Mouse (Mus musculus) limb, embryonic 11.5 days (tissue): ENCODE results near the gene Dab1. TPM values are rescaled to one million over a fixed set of nuclear protein-coding genes. Genes with fewer than 3 reads are reported as not detected.

Experiments
- ATAC-seq: fragments of 200-750 bp; cut with Nextera tagmentation; 2 replicates; pipeline ENCODE4 v1.8.0; 2017; ENCODE audit warnings: low read depth; ENCODE audit not compliant: insufficient number of reproducible peaks, low FRiP score, low TSS enrichment
- DNase-seq: peaks from one replicate; pipeline ENCODE4 v3.0.0-alpha.2; 2015; ENCODE audit warnings: low spot score
- H3K27ac ChIP-seq: fragments of 300-500 bp; sonication (generic); replicated peaks from 2 replicates; pipeline ENCODE4 v1.5.1; 2014; ENCODE audit warnings: low read depth, mild to moderate bottlenecking, low read length
- H3K27me3 ChIP-seq: fragments of 300-500 bp; sonication (generic); 2 replicates; pipeline ENCODE4 v1.6.1; 2014; ENCODE audit warnings: mild to moderate bottlenecking, low read length, mixed read lengths; ENCODE audit not compliant: control insufficient read depth, insufficient read depth
- H3K36me3 ChIP-seq: fragments of 300-500 bp; sonication (generic); 2 replicates; pipeline ENCODE4 v1.6.1; 2014; ENCODE audit warnings: mild to moderate bottlenecking, low read length, moderate library complexity, mixed read lengths; ENCODE audit not compliant: control insufficient read depth, insufficient read depth
- H3K4me1 ChIP-seq: fragments of 300-500 bp; sonication (generic); 2 replicates; pipeline ENCODE4 v1.6.1; 2014; ENCODE audit warnings: low read length, mixed read lengths; ENCODE audit not compliant: control insufficient read depth, insufficient read depth
- H3K4me2 ChIP-seq: fragments of 300-500 bp; sonication (generic); 2 replicates; pipeline ENCODE4 v1.6.1; 2014; ENCODE audit warnings: low read depth, mild to moderate bottlenecking, moderate library complexity; ENCODE audit not compliant: severe bottlenecking
- H3K4me3 ChIP-seq: fragments of 300-500 bp; sonication (generic); 2 replicates; pipeline ENCODE4 v1.5.1; 2014; ENCODE audit warnings: low read depth, low read length
- H3K9ac ChIP-seq: fragments of 300-500 bp; sonication (generic); 2 replicates; pipeline ENCODE4 v1.6.1; 2014; ENCODE audit warnings: mild to moderate bottlenecking, low read length
- H3K9me3 ChIP-seq: fragments of 300-500 bp; sonication (generic); 2 replicates; pipeline ENCODE4 v1.6.1; 2016; ENCODE audit warnings: low read length; ENCODE audit not compliant: control insufficient read depth
- WGBS: fragments of 180-500 bp; shearing (Covaris S2); extraction: QIAGEN DNeasy Blood & Tissue Kit; methylation state at CpG from one replicate; pipeline ENCODE4 v1.1.7; 2014; 5-methylcytosine and 5-hydroxymethylcytosine counted together
- polyA plus RNA-seq: library from polyadenylated mRNA; unstranded; fragments of >200 nt; fragmentation: Nextera tagmentation; extraction: Ambion mirVana; gene quantifications from 2 replicates; pipeline ENCODE4 v1.2.1, GENCODE M21; 2014

The Dab1 gene
- polyA plus RNA-seq, 1 experiment from 2014 or later, result 17.1 TPM

DNA sequence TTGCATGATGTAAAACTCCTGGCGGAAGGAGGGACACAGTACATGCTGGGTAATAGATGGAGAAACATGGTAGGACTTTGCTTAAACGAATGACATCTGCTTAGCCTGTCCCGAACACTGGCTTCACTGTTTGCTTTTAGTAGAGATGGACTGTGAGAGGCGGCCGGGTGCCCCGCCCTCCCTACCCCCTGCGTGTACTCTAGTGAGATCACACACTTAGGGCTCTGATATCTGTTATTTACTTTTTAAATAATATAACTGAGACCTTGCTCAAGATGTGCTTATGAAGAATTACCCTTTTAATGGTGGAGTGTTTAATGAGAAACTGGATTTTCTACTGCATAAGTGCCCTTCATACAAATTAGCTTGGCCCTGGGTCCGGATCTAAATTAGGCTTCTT is 983.6 kb downstream of the Dab1 start:
- Histone ChIP-seq H3K36me3 (no peaks in the 10 kb centered on the region), H3K4me1 (no peaks in the 10 kb centered on the region), H3K9me3 (no peaks in the 10 kb centered on the region), H3K27me3 (no peaks in the 10 kb centered on the region), H3K4me2 (no peak overlapping the region), H3K27ac (no peak overlapping the region), H3K4me3 (no peak overlapping the region), H3K9ac (no peak overlapping the region)
- WGBS, result 91% methylated on average over 8 of the region's 8 CpGs
- no peak for ATAC-seq
- no peak for DNase-seq

GRCm38 (mm10) chr4:104604298-104604697 is 985.1 kb downstream of the Dab1 start:
- Histone ChIP-seq H3K4me3 (no peak overlapping the region), H3K9me3 (no peaks in the 10 kb centered on the region), H3K27me3 (no peaks in the 10 kb centered on the region), H3K27ac (no peak overlapping the region), H3K36me3 (no peaks in the 10 kb centered on the region), H3K4me2 (no peak overlapping the region), H3K9ac (no peak overlapping the region), H3K4me1 (no peaks in the 10 kb centered on the region)
- DNase-seq (no peak), ATAC-seq (no peak)
- WGBS, result 99% methylated on average over 2 of the region's 2 CpGs

GRCm38 (mm10) chr4:104606881-104607280 is 987.7 kb downstream of the Dab1 start:
- 79% methylated on average over 8 of the region's 8 CpGs for WGBS
- ATAC-seq, result no peak
- no peak overlapping the region for H3K4me3 ChIP-seq
- H3K36me3 ChIP-seq, result no peaks in the 10 kb centered on the region
- no peak overlapping the region for H3K9ac ChIP-seq
- H3K4me1 ChIP-seq, result no peaks in the 10 kb centered on the region
- H3K27me3 ChIP-seq, result no peaks in the 10 kb centered on the region
- H3K9me3 ChIP-seq, result no peaks in the 10 kb centered on the region
- no peak for DNase-seq
- H3K27ac ChIP-seq, result no peak overlapping the region
- no peak overlapping the region for H3K4me2 ChIP-seq

- ATAC-seq (no peak), DNase-seq (no peak)
- H3K27ac ChIP-seq, result no peak overlapping the region
- no peak overlapping the region for H3K4me3 ChIP-seq
- 89% methylated on average over 5 of the region's 5 CpGs for WGBS
- no peaks in the 10 kb centered on the region for H3K4me1 ChIP-seq
- no peak overlapping the region for H3K4me2 ChIP-seq
- no peak overlapping the region for H3K9ac ChIP-seq
- H3K27me3 ChIP-seq, result no peaks in the 10 kb centered on the region
- H3K9me3 ChIP-seq, result no peaks in the 10 kb centered on the region
- no peaks in the 10 kb centered on the region for H3K36me3 ChIP-seq
These were observed 988.5 kb downstream of the Dab1 start for GRCm38 (mm10) chr4:104607636-104608035.

DNA sequence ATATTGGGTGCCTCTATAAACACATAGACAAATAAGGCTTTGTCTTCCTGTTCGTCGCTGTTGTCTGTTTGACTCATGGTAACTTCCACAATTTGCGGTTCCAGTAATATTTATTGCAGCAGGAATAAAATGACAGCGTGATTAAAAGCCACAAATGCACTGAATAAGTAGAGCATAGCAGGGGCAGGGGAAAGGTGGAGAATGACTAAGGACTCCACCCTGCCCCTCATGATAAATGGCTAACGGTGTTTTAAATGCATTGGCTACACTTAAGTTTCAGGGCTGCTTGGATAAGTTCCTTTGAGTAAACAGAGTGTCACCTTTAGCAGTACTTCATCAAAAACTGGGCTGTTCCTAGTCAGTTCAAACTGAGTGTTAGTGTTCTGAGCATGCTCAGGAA is 1000.3 kb downstream of the Dab1 start:
- no peak for DNase-seq
- Histone ChIP-seq H3K9me3 (no peaks in the 10 kb centered on the region), H3K4me3 (no peak overlapping the region), H3K4me1 (no peaks in the 10 kb centered on the region), H3K9ac (no peak overlapping the region), H3K27ac (no peak overlapping the region), H3K4me2 (no peak overlapping the region), H3K27me3 (no peaks in the 10 kb centered on the region), H3K36me3 (no peaks in the 10 kb centered on the region)
- no peak for ATAC-seq
- WGBS, result 88% methylated on average over 5 of the region's 5 CpGs

- Histone ChIP-seq H3K9ac (no peak overlapping the region), H3K4me3 (no peak overlapping the region), H3K27me3 (no peaks in the 10 kb centered on the region), H3K36me3 (no peaks in the 10 kb centered on the region), H3K27ac (no peak overlapping the region), H3K4me1 (no peaks in the 10 kb centered on the region), H3K4me2 (no peak overlapping the region), H3K9me3 (no peaks in the 10 kb centered on the region)
- 94% methylated on average over 8 of the region's 8 CpGs for WGBS
- ATAC-seq (no peak), DNase-seq (no peak)
These were observed 1006.2 kb downstream of the Dab1 start for GRCm38 (mm10) chr4:104625316-104625715.

- no peak for ATAC-seq
- no peaks in the 10 kb centered on the region for H3K9me3 ChIP-seq
- WGBS, result 91% methylated on average over 7 of the region's 7 CpGs
These were observed 1009.5 kb downstream of the Dab1 start for GRCm38 (mm10) chr4:104628708-104629107.

DNA sequence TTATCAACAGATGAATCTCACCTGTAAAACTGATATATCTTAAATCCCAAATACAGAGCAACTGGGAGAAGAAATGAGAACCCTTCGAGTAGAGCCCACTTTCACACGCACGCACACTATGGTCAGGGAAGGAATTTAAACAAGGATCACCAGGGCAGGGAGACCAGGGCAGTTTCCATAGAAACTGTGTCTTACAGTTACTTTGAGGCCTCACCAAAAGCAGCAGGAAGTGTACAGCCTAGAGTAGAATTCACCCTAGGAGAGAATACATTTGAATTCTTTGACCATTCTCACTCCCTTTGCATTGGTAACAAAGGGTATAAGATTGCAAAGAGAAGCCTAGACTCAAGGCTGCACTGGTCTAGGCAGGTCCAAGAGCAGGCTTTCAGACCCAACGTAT is 1017.9 kb downstream of the Dab1 start:
- H3K27me3 ChIP-seq, result no peaks in the 10 kb centered on the region
- no peak for ATAC-seq

More at GRCm38 (mm10) chr4:104628708-104629107, 1009.5 kb downstream of the Dab1 start:
- no peak for DNase-seq
- H3K27me3 ChIP-seq, result no peaks in the 10 kb centered on the region
- H3K27ac ChIP-seq, result no peak overlapping the region
- no peak overlapping the region for H3K4me3 ChIP-seq
- no peak overlapping the region for H3K4me2 ChIP-seq
- no peaks in the 10 kb centered on the region for H3K36me3 ChIP-seq
- no peaks in the 10 kb centered on the region for H3K4me1 ChIP-seq
- no peak overlapping the region for H3K9ac ChIP-seq

GRCm38 (mm10) chr4:104640617-104641016 is 1021.5 kb downstream of the Dab1 start:
- no peak overlapping the region for H3K4me3 ChIP-seq
- H3K9ac ChIP-seq, result no peak overlapping the region
- H3K9me3 ChIP-seq, result no peaks in the 10 kb centered on the region
- no peaks in the 10 kb centered on the region for H3K36me3 ChIP-seq
- 90% methylated on average over 5 of the region's 5 CpGs for WGBS
- H3K4me1 ChIP-seq, result no peaks in the 10 kb centered on the region
- ATAC-seq (no peak), DNase-seq (no peak)
- no peak overlapping the region for H3K4me2 ChIP-seq
- H3K27ac ChIP-seq, result no peak overlapping the region
- no peaks in the 10 kb centered on the region for H3K27me3 ChIP-seq

More for the DNA sequence above, 1017.9 kb downstream of the Dab1 start:
- H3K4me1 ChIP-seq, result no peaks in the 10 kb centered on the region
- no peak for DNase-seq
- H3K9ac ChIP-seq, result no peak overlapping the region
- no peaks in the 10 kb centered on the region for H3K36me3 ChIP-seq
- no peak overlapping the region for H3K4me3 ChIP-seq
- no peak overlapping the region for H3K4me2 ChIP-seq
- no peak overlapping the region for H3K27ac ChIP-seq
- H3K9me3 ChIP-seq, result no peaks in the 10 kb centered on the region
- 93% methylated on average over 4 of the region's 4 CpGs for WGBS
